Mouse (Mus musculus) ES-CJ7 (cell line): ENCODE measurements at regions not wholly inside any gene's neighbourhood (a gene's known extent, or its start where the extent isn't known, plus 50 kb on each side); places are given as distances from the start of the nearest gene placed in this dataset.
"Not testable (repeated sequence)": the region's sequence is repeated elsewhere in the genome, so short reads cannot be mapped to it uniquely, and the experiment has no call there.

Experiments
- DNase-seq: peaks from one replicate; pipeline ENCODE4 v3.0.0; 2011; ENCODE audit warnings: low read depth, low spot score

DNA sequence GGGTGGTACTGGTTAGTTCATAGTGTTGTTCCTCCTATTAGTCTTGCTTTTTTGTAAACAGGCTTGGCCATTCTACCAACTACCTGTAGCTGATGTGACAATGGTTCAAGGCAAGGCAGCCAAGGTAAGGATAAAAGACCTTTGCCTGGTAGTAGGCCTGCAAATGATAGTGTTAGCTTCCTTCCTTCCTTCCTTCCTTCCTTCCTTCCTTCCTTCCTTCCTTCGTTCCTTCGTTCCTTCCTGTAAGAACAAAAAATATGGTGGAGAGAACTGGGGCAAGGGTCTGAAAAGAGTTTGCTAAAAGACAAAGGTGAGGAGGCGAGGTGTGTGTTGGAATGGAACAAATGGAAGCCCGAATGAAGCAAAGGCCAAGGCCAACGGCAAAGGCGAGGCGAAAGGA lies 84.8 kb upstream of the Ezh2 start:
- DNase-seq, result not testable (repeated sequence)

DNA sequence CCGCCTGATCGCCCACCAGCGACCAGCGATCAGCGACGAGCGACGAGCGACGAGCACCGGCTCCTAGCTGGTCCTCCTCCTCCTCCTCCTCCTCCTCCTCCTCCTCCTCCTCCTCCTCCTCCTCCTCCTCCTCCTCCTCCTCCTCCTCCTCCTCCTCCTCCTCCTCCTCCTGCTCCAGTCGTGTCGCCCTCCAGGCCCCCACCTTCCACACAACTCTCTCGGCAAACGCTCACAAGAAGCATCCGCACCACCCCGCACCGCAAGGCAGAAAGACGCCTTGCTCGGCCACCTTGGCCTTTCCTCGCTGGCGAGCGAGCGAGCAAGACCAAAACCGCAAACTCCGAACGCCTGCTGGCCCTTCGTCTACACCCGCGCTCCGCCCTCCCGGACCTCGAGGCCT lies 77.6 kb upstream of the Ezh2 start:
- not testable (repeated sequence) for DNase-seq

DNA sequence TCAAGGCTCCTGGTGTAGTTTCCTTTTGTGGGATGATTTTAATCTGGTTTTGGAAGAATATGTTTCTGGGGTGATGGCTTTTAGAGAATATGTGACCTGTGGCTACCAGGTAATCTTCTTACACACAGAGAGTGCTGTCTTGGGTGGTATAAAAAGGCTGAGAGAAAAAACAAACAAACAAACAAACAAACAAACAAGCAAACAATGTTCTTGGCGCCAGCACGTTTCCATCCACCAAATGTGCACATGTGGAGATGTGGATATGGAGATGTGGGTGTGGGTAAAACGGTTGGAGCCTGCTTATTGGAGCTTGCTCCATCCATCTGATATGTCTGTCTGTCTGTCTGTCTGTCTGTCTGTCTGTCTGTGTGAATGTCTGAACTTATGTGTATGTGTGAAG lies 57.7 kb upstream of the Ezh2 start:
- not testable (repeated sequence) for DNase-seq

DNA sequence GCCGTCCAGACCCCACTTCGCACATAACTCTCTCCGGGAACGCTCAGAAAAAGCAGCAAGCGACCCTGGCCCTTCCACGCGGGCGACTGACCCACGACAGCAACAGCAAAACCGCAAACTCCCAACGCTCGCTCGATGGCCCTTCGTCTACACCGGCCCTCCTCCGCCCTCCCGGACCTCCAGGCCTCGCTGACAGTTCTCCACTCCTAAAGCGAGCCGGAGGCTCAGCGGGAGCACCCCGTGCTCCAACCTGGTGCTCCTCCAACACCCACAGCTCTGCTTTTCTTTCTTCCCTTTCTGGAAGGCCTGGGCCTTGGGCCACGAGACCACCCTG lies 56.2 kb upstream of the Ezh2 start:
- not testable (repeated sequence) for DNase-seq

DNA sequence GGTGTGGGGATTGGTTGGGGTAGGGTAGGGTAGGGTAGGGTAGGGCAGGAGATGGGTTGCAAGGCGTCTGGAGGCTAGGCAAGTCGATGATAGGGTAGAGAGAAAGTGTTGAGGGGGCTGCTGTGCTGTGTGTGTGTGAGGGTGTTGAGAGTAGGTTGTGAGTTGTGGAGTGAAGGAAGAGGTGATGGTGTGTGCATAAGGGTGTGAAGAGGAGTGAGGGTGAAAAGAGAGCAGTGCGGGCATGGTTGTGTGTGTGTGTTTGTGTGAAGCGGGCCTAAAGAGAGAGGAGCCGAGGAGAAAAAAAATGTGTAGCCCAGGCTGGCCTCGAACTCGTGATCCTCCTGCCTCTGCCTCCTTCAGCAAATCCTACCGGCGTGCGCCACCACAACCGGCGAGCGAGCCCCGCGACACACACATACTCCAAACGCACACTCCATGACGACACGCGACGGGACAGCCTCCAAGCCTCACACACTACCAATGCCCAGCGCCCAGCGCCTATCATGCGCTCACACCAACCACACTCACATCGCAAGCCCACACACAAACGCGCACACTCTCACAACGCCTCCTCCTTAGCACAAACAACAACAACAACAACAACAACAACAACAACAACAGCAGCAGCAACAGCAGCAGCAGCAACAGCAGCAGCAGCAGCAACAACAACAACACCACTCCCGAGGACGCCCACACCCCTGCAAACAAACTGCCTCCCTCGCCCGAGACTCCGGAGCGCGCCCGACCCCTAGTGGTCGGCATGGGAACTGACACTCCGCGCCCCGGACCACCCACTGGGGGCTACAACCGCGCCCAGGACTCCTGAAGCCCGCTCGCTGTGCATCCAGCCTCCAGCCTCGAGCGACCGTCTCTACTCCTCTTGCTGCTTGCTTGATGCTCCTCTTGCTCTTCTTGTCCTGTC lies 55.6 kb upstream of the Ezh2 start:
- DNase-seq, result peak; percentile 93

DNA sequence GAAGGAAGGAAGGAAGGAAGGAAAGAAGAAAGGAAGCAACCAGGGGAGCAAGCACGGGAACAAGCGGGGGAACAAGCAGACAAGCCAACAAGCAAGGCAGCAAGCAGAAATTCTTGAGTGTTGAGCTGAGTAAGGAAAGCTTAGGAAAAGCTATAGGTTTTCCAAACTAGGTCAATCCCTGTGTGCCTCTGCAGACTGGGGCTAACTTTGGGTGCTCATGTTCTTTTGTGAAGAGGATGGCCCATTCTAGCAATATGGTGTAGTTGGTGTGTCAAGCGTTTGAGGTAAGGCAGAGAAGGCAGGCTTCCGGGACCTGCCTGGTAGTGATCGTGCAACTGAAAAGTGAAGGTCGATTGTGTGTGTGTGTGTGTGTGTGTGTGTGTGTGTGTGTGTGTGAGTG lies 54.8 kb upstream of the Ezh2 start:
- DNase-seq, result no peak

DNA sequence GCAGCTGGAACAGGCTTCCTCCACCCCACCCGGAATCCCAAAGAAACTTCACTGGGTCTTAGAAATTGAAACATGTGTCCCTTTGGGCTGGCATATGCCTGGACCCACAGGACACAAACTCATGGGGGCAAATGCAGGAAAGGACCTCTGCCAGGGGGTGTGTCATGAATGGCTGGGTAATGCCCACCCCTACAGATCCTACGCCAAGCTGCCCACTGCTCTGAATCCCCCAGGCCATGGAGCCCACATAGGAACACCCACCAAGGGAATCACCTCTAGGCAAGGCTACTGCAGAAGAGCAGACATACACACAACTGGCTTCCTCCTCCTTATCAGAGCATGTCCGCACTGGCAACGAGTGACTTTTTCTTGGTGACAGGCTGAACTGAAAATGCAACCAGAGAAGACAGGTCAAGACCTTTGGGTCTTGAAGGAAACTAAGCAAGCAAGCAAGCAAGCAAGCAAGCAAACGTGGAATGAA lies 54.4 kb upstream of the Ezh2 start:
- DNase-seq, result no peak

DNA sequence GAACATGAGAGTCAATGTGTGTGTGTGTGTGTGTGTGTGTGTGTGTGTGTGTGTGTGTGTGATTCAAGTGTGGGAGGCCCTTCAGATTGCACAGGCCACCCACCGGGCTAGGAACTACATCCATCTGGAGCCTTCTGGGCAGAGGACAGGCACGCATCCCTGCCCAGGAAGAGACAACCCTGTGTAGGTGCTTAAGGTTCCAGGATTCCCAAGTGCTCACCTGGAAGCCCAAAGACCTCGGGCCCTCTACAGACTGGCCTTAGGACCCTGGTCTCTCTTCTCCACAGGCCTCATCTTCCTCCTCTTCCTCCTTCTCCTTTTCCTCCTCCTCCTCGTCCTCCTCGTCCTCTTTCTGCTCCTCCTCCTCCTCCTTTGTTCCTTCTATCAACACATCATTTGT lies 53.8 kb upstream of the Ezh2 start:
- DNase-seq, result no peak

DNA sequence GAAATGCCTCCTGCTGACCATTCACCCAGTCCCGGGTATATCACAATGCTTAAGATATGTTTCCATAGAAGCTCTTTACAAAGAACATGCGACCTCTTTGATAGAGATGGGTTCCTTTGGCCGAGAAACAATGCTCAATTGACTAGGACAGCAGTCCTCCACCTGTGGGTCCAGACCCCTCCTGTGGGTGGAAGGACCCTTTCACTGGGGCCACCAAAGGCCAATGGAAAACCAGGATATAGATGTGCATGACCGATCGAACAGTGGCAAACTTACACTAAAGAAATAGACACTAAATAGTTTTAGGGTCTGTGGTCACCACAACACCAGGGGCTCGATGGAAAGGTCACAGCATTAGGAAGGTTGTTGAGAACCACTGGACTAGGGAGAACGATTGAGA lies 53.2 kb upstream of the Ezh2 start:
- no peak for DNase-seq

DNA sequence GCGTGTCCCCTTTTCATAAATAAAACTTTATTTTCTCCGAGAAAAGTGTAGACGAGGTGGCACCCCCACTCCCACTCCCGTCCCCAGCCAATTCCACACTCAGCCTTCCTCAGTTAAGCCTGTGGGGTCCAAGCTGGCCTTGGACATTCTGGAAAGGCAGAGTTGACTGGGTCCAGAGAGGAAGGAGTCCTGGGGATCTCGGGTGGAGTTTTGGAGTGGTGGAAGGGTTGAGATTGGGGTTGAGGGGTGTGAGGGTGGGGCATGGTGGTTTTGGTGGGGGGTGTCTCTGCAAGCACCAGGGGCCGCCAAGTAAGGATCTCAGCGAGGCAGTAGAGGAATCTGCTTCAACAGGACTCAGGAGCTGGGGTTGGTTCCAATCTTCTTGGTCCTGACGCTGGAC lies 52.7 kb upstream of the Ezh2 start:
- no peak for DNase-seq

DNA sequence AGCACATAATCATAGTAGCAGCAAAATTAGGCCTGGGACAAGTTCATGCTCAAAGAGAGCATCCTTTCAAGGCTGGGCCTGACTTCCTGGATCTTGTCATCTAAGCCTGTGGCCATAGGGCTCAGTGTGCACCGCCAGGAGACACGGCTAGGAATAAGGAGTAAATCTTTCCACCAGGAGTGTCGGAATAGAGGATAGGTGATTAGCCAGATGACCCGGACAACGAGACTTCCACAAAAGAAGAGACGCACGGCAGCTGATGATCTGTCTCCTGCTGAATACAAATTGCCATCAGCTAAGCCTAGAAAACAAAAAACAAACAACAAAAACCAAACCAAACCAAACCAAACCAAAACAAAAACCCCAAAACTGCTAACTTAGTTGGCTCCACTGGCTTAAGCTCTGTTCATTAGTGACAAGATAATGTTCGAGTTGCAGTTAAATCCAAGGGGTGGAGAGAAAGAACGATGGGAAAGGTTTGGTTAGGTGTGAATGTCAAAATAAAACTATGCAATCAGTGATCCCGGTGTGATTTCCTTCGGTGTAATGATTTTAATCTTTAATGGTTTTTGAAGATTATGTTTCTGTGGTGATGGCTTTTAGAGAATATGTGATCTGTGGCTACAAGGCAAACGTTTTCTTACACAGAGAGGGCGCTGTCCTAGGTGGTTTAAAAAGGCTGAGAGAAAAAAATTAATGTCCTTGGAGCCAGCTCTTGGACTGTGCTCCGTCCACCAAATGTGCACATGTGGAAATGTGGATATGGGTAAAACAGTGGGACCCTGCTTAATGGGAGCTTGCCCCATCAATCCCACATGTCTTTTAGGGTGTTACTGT lies 51.8 kb upstream of the Ezh2 start:
- DNase-seq, result no peak

DNA sequence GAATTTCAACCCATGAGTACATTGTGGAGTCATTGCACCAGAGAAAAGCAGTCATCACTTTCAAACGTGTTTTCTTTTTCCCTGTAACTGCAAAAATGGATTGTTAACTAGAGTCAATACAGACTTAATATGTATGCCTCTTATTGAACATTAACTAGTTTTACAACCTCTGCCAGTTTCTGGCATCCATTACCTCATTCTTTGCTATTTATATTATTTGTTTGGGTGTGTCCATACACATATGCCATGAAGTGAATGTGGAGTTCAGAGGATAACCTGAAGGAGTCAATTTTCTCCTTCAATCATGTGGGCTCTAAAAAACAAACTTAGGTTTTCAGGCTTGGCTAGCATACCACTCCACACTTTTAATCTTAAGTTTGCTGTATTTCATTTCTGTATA lies 50.9 kb upstream of the Ezh2 start:
- DNase-seq, result no peak
